Mouse (Mus musculus): ENCODE measurements around the gene Cpxm2.

Gene Cpxm2

DNA sequence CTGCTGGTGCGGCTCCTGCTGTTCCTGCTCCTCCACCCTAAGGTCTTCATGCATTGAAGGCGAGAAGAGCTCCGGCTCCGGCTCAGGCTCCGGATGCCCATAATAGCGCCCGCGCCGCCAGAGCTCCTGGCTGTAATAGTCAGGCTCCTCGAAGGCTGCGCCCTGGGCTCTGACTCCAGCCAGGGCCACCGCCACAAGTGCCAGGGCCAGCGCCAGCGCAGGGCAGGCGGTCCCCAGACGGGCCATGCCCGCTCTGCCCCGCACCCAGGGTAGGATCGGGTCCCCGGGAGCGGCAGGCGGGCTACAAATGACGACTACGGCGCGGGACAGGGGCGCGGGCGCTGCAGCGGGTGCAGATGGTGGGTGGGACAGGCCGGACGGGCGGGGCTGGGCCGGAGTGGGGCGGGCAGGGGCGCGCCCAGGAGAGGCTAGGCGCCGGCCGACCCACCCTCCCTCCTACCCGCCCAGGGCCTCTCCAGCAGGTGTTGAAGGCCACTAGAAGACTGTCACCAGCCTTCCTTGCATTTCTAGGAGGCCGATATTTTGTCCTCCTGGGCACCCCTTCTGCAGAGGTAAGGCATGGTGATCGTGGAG is at the start of gene Cpxm2:
Gene Cpxm2 (minus strand): TSS at position 372 of the 594 bp plus-strand sequence.
- DNase-seq (ENCODE audit: inconsistent age in 2 of 2, low spot score in 1 of 2): peak; percentile 12 to 55

DNA sequence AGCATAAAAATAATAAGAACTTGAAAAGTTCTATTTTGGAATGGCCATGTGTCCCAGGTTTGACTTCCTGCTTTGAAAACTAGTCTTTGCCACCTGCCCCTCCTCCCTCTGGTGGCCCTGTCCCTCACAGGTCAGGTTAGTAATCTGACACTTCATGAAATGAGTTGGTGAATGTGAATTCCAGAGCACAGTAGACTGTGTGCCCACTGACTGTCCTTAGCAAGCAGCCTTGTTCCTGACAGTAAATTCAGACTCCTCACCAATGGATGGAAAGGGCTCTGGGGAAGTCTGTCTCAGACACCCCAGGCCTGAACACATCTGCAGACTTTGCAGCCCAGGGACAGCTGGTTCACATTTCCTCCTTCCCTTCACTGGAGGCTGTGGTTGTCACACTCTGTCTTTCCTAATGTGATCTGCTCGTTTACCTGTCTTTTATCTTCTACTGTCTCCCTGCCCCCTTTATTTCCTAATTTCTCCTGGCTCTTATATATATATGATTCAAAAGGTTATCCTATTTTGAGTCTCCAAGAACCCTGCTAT is 49.6 kb upstream of the Cpxm2 start:
- DNase-seq (ENCODE audit: inconsistent age in 2 of 2, low spot score in 1 of 2): no peak

DNA sequence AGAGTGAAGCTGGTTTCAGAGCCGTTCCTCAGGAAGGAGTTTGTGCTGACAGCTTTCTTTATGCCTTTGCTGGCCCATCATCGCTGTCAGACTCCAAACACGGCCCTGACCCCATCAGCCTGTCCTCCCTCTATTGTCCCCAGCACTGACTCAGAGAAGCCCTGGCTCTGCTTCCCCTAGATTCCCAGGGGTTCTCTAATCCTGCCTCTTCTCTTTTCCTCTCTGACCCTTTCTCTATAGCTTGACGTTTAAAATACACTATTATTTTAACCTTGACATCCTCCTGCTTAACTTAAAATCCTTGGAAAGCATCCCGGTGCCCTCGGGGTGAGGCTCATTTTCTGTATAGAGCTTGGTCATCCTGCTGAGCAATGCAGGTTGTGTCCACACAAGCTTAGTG is 45.1 kb upstream of the Cpxm2 start:
- DNase-seq (ENCODE audit: inconsistent age in 2 of 2, low spot score in 1 of 2): peak; percentile 12 to 60

DNA sequence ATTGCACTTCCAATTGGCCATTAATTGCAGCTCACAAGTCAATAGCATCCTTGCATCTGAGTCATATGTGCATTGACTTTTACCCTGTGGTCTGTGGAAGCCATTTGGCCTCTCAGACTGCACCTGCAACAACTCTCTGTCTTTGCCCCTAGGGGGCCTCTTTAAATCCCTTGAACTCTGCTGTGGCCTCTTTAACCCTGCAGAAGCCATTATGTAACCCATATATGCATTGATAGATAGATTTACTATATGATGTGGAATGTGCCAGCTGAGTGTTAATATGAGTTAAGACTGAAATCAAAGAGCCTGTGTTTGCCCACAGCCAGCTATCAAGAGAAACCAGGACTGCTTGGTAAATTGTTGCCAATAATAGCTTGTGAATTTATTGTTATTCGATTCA is 44.3 kb upstream of the Cpxm2 start:
- DNase-seq (ENCODE audit: inconsistent age in 2 of 2, low spot score in 1 of 2): no peak

DNA sequence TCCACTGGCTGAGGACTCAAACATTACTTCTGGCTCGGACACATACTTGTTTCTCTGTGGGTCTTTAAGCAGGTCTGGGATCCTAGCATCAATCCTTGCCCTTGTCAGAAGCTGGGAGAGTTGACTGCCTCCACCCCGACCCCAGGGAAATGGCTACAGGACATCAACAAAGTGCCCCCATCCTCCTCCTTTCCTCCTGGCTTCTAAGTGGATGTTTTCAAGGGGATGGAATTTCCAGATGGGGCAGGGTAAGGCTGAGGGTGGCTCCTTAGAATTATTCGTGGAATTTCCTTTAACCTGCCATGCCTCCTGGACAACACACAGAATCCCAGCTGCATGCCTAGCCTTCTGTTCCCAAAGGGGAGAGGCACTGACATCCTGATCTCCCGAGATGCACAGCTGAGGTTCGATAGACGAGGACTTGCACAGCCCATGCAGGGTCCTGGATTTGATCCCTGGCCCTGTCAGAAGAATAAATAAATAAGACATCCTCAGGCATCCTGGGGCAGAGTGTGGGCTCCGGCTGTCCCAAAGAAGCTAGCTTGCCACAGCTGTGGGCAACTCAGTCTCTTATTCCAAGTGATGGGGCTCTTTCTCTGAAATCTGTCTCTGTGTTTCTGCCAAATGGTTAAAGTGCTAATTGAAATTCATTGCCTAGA is 43.4 kb upstream of the Cpxm2 start:
- no peak for DNase-seq (ENCODE audit: inconsistent age in 2 of 2, low spot score in 1 of 2)

DNA sequence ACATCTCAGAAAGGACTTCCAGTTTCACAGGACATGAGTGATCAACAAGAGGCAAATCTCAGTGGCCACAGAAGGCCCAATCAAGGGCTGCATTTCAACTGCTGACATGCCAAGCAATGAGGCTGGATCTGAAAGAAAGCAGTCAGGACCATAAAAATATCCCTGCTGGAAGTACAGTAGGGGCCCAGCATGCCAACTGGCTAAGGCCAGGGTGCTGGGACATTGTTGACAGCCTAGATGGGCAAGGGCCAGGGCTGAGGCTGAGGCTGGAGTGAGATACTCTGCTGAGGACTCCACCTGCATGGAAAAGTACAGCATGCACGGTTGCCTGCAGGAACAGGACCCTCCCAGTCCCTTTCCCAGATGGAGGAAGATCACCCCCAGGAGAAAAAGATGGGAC is 42.0 kb upstream of the Cpxm2 start:
- no peak for DNase-seq (ENCODE audit: inconsistent age in 2 of 2, low spot score in 1 of 2)

DNA sequence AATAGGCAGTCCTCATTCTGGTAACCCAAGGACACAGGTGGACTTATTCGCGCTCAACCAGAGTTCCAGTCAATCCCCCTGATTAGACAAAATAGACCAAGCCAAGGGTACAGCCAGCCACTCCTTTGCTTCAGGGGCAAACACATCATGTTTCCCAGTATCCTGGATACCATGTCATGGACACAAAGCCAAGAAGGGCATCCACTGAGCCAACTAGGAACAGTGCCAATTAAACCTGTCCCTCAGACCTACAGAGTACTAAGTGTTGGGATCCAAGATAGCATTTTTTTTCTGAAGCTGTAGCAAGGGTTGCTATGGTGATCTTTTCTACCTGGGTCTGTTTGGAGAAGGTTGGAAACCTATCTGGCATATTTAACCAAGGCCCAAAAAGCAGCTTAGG is 39.1 kb upstream of the Cpxm2 start:
- peak; percentile 12 to 63 for DNase-seq (ENCODE audit: inconsistent age in 2 of 2, low spot score in 1 of 2)

DNA sequence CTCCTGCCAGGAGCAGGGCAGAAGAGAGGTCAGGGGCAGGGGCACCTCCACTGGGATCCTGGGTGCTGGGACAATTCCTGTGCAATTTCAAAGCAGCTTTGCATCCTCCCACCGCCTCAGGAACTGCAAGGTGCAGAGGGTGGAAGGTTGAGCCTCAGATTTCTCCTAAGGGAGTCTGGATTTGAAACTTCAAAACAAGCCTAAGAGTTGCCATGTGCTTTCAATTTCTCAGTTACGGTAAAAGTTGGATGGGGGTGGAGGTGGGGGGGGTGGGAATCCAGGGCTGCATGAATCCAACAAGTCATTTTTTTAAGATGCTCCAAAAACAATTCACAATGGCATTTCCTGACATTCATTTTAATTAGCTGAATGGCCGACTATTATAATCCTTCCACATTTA is 32.9 kb upstream of the Cpxm2 start:
- DNase-seq (ENCODE audit: inconsistent age in 2 of 2, low spot score in 1 of 2): no peak

DNA sequence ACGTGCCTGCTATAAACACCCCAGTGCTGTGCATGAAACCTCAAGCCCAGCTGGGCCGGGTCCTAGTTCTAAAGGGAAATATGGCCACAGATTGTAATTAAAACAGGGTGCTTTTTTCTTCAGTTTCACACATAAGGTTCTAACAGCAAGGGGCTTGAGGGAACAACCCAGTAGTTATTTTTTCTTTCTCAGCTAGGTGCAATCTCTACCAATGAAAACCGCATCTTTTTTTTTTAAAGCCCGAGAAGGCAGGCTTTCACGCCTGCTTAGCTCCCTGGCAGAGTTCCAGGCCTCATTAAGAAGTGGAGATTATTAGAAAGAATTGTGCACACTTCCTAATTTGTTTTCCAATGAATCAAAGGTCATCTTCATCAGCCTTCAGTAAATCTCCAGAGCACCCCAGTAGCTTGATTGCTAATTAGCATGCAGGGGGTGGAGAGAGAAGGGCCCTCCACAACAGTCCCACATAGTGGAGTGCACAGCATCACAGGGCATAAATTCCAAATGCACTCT is 29.4 kb upstream of the Cpxm2 start:
- no peak for DNase-seq (ENCODE audit: inconsistent age in 2 of 2, low spot score in 1 of 2)

DNA sequence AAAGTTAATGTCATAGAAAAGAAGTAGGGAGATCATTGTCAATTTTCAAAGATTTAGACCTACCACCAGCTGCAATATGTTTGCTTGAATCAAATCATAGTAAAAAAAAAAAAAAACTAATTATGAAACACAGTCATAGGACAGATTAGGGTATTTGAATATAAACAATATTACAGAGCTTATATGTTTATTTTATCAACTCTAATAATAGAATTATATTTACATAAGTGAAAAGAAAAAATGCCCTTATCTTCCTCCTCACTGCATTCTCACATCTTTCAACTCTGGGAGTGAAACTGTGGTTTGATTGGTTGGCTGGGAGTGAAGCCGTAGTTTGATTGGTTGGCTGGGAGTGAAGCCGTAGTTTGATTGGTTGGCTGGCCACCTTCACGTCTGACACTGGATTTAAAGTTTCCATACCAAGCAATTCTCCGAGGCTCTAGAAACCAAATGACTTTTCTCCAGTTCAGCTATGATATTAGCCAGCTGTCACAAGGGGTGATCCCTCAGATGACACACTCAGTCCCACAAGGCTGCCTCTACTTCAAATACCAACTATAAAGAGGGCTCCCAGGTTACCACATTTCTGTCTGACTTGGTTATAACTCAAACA is 27.2 kb upstream of the Cpxm2 start:
- DNase-seq (ENCODE audit: inconsistent age in 2 of 2, low spot score in 1 of 2): no peak

DNA sequence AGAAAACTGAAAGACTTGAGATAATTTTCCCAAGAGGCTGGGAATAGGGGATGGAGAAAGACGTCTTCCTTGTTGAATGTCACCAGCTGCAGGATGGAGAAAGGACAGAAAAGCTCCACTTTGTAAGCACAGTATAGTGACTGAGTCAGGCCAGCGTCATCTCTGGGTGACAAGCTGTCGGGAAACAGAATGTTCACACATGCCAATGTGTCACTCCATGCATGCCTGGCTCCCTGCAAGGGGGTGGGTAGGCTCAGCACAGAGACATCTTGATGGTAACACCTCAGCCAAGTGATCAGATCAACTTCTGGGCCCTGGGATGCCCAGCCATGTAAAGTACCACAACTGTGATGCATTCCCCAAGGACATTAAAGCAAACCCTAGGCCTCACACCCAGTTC is 26.5 kb upstream of the Cpxm2 start:
- no peak for DNase-seq (ENCODE audit: inconsistent age in 2 of 2, low spot score in 1 of 2)

DNA sequence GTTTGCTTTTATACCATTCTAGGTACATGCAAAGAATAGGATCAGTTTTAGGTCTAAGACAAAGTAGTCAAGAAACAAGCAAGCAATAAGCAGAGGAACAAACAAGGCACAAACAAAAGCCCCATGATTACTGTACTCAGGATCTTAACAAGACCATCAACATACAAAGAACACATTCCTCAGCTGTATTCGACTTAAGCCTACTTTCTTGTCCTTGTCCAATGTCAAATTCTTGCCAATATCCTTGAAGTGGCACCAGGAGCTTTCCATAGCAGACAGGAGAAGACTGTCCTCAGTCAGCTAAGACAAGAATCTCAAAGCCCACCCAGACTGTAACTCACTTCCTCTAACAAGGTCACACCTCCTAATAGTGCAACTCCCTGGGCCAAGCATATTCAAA is 24.5 kb upstream of the Cpxm2 start:
- DNase-seq (ENCODE audit: inconsistent age in 2 of 2, low spot score in 1 of 2): no peak

DNA sequence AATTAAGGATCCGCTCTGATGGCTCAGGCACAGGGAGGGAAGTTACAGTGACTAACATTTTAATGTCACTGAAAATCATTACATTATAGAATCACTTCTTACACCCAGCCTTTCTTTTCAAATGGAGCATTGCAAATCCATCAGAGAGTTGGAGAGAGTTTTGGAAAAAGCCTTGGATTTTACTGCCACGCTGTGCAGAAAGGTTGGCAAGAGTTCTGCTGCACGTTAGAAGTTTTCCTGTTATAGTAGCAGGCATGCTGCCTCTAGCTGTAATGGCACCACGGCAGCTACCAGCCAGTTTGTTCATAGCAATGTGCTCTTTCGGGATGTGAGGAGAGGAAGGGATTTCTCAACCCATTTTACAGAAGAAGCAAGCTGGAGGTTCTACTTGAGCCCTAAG is 20.2 kb upstream of the Cpxm2 start:
- DNase-seq (ENCODE audit: inconsistent age in 2 of 2, low spot score in 1 of 2): no peak

DNA sequence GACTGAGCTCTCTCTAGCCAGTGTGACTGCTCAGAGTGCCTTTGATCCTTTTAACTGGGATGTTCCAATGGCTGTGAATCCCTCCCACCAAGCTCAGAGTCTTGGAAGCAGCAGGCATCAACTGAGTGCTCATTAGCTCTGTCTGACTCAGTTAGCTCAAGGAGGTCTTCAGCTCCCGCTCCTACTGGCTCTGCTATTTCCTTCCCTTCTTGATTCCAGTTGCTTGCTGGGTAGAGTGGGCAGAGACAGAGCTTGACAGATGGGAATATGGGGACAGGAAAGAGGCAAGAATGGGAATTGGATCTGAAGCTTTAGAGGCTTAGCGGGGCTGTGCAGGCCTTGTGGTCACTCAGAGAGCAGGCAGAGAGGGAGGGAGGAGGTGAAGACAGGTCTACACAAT is 19.8 kb upstream of the Cpxm2 start:
- no peak for DNase-seq (ENCODE audit: inconsistent age in 2 of 2, low spot score in 1 of 2)

DNA sequence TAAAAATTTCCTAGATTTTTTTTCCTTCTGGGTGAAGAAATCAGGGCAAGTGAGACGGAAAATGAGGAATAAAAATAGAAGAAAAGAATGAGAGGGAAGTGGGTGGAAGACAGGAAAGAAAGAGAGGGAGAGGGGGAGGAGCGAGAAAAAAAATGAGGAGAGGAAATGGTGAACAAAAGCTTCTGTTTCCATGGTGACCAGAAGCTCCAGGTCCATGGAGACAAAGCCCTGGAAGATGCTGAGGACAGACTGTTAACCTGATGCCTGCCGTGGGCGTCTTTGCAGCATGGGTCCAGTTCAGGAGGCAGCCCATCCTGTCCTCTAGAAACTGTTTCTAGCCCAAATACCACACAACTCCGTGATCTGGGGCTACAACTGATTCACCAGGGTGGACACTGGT is 17.7 kb upstream of the Cpxm2 start:
- no peak for DNase-seq (ENCODE audit: inconsistent age in 2 of 2, low spot score in 1 of 2)

DNA sequence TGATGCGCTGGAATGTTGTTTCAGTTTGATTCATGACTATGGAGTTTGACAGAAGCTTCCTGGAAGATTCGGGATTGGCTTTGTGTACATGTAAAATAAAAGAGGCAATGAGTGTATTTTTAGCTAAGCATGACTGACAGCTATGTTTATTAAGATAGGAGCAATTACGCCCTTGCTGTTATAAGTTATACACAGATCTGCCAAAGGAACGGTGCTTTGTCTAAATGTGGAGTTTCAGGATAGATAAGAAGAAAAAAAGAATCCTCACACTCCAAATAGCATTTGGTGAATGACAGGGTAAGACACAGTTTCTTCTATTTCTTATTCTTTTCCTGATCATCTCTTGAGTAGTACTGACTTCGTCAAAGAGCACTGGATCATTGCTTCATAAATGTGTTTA is 17.2 kb upstream of the Cpxm2 start:
- DNase-seq (ENCODE audit: inconsistent age in 2 of 2, low spot score in 1 of 2): no peak

DNA sequence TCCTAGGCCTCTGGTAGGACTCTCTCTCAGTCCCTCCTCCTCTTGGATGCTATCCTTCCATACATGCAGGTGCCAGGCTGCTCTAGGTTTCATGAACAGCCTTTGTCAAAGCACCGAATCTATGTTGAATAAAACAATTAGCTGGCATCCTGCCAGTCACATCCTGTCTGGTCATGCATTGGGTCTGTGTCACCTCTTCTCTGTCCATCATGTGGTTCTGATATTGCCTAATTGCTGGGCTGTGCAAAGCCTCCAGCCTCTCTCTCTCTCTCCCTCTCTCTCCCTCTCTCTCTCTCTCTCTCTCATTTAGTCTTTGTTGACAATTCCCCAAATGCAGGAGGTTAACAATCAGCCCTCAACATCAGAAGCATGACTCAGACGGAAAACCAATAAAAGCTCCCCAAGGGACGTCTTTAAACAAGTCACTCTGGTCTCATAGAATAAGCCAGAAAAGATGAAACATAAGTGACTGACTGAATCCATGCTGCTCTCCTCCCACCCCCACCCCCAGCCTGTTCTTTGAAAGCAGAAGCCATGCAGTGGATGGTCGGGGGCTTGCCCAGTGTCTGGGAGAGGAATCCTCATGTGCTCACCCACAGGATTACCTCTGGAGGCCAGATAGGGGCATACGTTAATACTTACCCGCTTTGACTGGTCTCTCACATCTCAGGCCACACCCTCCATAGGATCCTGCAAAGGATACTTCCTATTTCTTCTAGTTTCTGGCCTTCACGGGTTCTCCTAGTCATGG is 15.1 kb upstream of the Cpxm2 start:
- peak in 1 of 2 experiments; percentile 30 for DNase-seq (ENCODE audit: inconsistent age in 2 of 2, low spot score in 1 of 2)

DNA sequence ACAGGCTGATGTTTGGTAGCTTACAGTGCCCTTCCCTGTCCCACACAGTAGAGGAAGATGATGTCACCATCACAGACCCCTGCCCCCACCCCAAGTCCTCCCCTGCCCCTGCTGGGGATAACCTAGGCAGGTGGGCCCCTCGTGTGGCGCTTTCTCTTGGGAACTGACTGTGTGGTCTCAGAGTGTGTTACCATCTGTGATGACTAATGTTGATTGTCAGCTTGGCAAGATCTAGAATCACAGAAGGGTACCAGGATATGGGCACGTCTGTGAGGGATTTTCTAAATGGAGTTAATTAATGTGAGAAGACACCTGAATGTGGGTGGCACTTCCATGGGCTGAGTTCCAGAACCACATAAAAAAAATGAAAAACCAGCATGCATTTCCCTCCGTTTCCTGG is 12.7 kb upstream of the Cpxm2 start:
- no peak for DNase-seq (ENCODE audit: inconsistent age in 2 of 2, low spot score in 1 of 2)

DNA sequence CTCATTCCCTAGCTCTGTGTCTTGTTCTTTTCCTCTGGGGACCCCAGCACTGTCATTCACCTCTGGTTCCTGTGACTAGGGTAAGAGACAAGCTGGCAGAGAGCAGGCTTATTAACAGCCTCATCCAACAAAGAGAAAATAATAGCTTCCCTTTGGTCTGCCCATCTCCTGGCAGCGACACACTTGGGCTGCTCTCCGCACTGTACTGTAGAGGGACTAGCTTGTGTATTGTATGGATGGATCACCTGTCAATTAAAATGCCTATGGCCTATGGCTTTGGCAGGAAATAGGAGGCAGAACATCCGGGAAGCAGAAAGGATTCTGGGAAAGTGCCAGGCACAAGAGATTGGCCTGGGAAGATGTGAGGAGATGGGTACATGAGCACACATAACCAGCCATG is 7.7 kb upstream of the Cpxm2 start:
- no peak for DNase-seq (ENCODE audit: inconsistent age in 2 of 2, low spot score in 1 of 2)

DNA sequence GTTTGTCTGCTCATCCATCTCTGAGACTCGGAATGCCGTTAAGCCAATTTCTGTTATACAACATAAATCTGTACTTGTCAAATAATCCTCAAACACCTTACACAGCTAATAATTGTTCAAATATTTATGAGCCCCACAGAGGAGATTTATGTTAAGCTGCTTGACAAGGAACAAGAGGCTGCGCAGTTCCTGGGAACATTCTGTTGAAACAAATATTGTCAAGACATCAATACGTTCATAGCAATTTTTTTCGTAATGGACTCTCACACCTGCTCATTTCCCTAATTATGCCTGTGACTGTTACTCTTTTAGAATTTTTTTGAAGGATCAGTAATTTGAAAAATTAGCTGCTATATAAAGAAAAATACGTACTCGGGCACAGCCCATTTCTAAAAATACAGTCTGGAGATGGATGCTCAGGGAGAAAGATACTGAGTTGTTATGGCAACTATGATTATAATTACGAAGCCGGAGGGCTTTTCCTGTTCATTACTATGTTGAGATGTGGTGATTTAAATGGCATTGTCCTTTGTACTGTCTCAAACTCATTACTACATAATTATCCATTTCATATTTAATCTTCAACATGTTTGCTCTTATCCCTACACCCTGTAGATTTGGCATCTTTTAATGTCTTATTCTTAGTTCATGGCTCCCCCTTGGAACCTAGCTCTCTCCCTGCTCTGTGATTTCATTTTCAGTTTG is 3.9 kb upstream of the Cpxm2 start:
- no peak for DNase-seq (ENCODE audit: inconsistent age in 2 of 2, low spot score in 1 of 2)

DNA sequence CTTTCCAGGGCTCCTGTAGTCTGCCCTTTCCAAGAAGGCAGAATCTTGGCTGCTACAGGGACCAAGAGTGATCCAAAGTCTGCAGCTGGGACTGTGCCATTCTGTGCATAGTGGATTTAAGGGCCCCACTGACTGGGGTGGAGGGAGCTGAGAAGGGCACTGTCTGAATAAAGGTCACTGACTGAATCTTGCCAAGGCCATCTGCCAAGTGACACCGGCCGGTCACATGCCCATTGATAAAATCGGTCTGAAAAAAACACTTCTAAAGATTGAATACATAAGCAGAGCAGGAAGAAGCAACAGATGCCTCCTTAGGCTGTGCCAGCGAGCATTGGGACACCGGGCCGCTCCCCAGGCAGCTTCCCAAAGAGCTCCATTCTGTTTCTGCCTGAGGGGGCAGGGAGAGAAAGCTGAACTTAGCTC is 803 bp downstream of the Cpxm2 start:
- peak in 1 of 2 experiments; percentile 70 for DNase-seq (ENCODE audit: inconsistent age in 2 of 2, low spot score in 1 of 2)
